Mouse (Mus musculus): Measurements from ENCODE around the gene Gprc5d. TPM values are rescaled to one million over a fixed set of nuclear protein-coding genes. Genes with fewer than 3 reads are reported as not detected.

Gene Gprc5d
- polyA plus RNA-seq, 1 experiment = not detected

DNA sequence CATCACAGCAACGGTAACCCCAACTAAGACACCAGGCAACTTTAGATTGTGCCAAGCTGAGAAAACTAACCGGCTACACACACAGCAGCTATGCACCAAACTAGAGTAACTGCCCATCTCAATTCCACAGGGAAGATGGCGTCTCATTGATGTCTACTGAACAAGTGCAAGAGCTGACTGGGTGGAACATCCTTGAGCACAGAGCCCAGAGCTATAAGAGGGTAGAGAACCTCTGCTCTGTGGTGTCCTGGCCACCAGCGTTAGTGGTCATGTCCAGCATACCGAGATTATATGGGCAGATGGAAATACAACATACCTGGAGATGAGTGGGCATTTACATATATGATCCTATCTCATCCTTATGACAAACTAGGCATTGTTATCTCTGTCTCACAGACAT, 25.1 kb upstream of the Gprc5d start:
- peaks cover 14% of the 10 kb centered on the region for H3K4me1 ChIP-seq (ENCODE audit: control insufficient read depth, insufficient read depth, low read length)
- H3K4me3 ChIP-seq (ENCODE audit: insufficient read depth, low read depth, low read length) = no peak overlapping the region
- 91% methylated on average over 5 of the region's 5 CpGs for WGBS
- no peak overlapping the region for H3K27ac ChIP-seq (ENCODE audit: insufficient read depth, low read depth, low read length)
- TF ChIP-seq POLR2A (IDR thresholded peaks at IDR 0.05; ENCODE audit: insufficient read depth, low read depth, low read length) (no peak), CTCF (IDR thresholded peaks at IDR 0.05; ENCODE audit: insufficient read depth, low read depth, low read length) (no peak)

DNA sequence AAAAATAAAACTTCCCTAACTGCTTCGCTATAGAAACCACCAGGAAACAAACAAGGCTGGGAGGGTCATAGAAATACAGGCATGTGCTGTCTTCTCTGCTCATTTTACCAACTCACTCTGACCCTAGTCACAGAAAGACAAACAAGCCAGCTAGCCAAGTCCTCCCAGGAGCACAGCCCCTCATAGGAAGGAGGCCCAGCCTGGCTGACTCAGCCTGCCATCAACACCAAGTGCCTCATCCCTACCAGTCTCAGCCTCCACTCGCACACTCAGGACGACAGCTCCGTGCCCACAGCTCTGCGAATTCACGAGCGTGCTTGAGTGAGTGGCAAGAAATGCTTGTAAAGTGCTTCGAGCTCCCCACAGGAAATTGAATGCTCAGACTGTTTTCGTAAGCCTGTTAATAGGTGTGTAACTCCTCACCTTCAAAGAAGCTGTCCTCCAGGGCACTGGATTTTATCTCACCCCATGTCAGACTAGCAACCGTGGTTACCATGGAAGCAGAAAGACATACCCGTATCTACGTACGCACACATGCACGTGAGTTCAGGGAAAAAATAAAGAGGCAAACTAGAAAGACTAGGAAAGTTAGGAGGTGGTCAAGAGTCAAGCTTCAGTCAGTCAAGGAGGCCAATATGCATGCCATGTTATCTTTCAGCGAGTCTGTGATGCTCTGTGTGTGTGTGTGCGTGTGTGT, 23.5 kb upstream of the Gprc5d start:
- Histone ChIP-seq H3K4me3 (ENCODE audit: insufficient read depth, low read depth, low read length) (no peak overlapping the region), H3K27ac (ENCODE audit: insufficient read depth, low read depth, low read length) (no peak overlapping the region), H3K4me1 (ENCODE audit: control insufficient read depth, insufficient read depth, low read length) (peaks cover 15% of the 10 kb centered on the region)
- no peak for TF ChIP-seq CTCF (IDR thresholded peaks at IDR 0.05; ENCODE audit: insufficient read depth, low read depth, low read length)
- TF ChIP-seq POLR2A (IDR thresholded peaks at IDR 0.05; ENCODE audit: insufficient read depth, low read depth, low read length) = no peak
- 52% methylated on average over 16 of the region's 16 CpGs for WGBS

DNA sequence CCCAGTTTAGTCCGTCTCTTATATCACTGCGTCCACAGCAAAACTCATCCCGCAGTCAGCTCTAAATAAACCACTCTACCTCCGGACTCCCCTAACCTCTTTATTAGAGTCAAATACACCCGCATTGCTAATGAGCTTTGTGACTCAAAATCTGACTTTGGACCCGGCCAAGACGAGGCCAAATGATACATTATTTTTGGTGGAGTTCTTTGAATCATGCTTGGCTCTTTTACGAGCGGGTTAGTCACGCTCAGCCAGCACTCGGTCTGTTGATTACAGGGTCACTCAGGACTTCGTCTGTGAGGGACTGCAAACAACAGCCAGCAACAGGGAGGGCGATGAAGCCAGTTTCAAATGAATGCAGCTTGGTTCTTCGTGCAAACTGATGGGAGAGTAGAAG, 20.7 kb upstream of the Gprc5d start:
- 49% methylated on average over 14 of the region's 14 CpGs for WGBS
- no peak overlapping the region for H3K4me3 ChIP-seq (ENCODE audit: insufficient read depth, low read depth, low read length)
- TF ChIP-seq POLR2A (IDR thresholded peaks at IDR 0.05; ENCODE audit: insufficient read depth, low read depth, low read length) = no peak
- TF ChIP-seq CTCF (IDR thresholded peaks at IDR 0.05; ENCODE audit: insufficient read depth, low read depth, low read length) = no peak
- no peak overlapping the region for H3K27ac ChIP-seq (ENCODE audit: insufficient read depth, low read depth, low read length)
- peaks cover 19% of the 10 kb centered on the region for H3K4me1 ChIP-seq (ENCODE audit: control insufficient read depth, insufficient read depth, low read length)

- H3K4me3 ChIP-seq (ENCODE audit: insufficient read depth, low read depth, low read length) = no peak overlapping the region
- TF ChIP-seq CTCF (IDR thresholded peaks at IDR 0.05; ENCODE audit: insufficient read depth, low read depth, low read length) (no peak), POLR2A (IDR thresholded peaks at IDR 0.05; ENCODE audit: insufficient read depth, low read depth, low read length) (no peak)
- H3K27ac ChIP-seq (ENCODE audit: insufficient read depth, low read depth, low read length) = no peak overlapping the region
- WGBS = 90% methylated on average over 7 of the region's 7 CpGs
- H3K4me1 ChIP-seq (ENCODE audit: control insufficient read depth, insufficient read depth, low read length) = peaks cover 22% of the 10 kb centered on the region
These were observed 20.1 kb upstream of the Gprc5d start for GRCm38 (mm10) chr6:135138207-135138606.

DNA sequence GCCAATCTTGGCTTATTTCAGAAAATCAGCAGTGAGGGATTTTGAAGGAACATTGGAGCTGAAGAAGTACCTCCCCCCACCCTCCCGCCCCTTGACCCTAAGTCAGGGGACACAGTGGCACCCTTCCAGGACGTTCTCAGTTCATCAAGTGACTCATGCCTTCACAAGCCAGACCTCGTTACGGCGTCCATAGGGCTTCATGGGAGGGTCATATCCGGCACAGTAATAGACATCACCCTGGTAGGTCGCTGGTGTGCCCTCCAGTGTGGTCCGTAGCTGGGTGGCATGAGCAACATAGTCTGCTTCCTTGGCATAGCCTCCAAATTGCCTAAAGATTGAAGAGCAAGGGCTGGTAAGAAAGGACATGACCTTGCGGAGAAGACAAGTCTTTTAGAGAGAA, 19.7 kb upstream of the Gprc5d start:
- 78% methylated on average over 9 of the region's 9 CpGs for WGBS
- no peak overlapping the region for H3K4me3 ChIP-seq (ENCODE audit: insufficient read depth, low read depth, low read length)
- H3K4me1 ChIP-seq (ENCODE audit: control insufficient read depth, insufficient read depth, low read length) = peaks cover 24% of the 10 kb centered on the region
- H3K27ac ChIP-seq (ENCODE audit: insufficient read depth, low read depth, low read length) = no peak overlapping the region
- TF ChIP-seq CTCF (IDR thresholded peaks at IDR 0.05; ENCODE audit: insufficient read depth, low read depth, low read length) (no peak), POLR2A (IDR thresholded peaks at IDR 0.05; ENCODE audit: insufficient read depth, low read depth, low read length) (no peak)

- H3K4me3 ChIP-seq (ENCODE audit: insufficient read depth, low read depth, low read length) = no peak overlapping the region
- 47% methylated on average over 11 of the region's 11 CpGs for WGBS
- peaks cover 23% of the 10 kb centered on the region for H3K4me1 ChIP-seq (ENCODE audit: control insufficient read depth, insufficient read depth, low read length)
- H3K27ac ChIP-seq (ENCODE audit: insufficient read depth, low read depth, low read length) = no peak overlapping the region
- no peak for TF ChIP-seq CTCF (IDR thresholded peaks at IDR 0.05; ENCODE audit: insufficient read depth, low read depth, low read length)
- TF ChIP-seq POLR2A (IDR thresholded peaks at IDR 0.05; ENCODE audit: insufficient read depth, low read depth, low read length) = no peak
These were observed 18.5 kb upstream of the Gprc5d start for GRCm38 (mm10) chr6:135136439-135137161.

DNA sequence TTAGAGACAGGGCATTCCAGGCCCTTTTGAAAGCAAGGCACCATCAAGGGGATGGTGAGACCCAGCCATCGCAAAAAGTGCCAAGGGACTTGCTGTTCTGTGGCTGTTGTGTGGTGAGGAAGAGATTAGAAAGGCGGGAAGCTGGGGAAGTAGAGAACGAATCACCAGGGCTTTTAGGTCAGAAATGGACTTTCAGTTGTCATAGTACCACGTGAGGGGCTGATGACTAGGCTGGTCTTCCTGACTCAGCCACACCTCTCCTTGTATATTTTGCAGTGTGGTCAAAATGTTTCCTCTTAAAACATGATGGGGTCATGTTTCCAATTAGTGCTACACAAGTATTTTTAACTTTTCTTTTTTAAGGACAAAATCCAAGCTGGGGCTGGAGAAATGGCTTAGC, 17.7 kb upstream of the Gprc5d start:
- Histone ChIP-seq H3K27ac (ENCODE audit: insufficient read depth, low read depth, low read length) (no peak overlapping the region), H3K4me1 (ENCODE audit: control insufficient read depth, insufficient read depth, low read length) (peaks cover 17% of the 10 kb centered on the region), H3K4me3 (ENCODE audit: insufficient read depth, low read depth, low read length) (no peak overlapping the region)
- TF ChIP-seq CTCF (IDR thresholded peaks at IDR 0.05; ENCODE audit: insufficient read depth, low read depth, low read length) = no peak
- TF ChIP-seq POLR2A (IDR thresholded peaks at IDR 0.05; ENCODE audit: insufficient read depth, low read depth, low read length) = no peak
- 88% methylated on average over 4 of the region's 4 CpGs for WGBS

DNA sequence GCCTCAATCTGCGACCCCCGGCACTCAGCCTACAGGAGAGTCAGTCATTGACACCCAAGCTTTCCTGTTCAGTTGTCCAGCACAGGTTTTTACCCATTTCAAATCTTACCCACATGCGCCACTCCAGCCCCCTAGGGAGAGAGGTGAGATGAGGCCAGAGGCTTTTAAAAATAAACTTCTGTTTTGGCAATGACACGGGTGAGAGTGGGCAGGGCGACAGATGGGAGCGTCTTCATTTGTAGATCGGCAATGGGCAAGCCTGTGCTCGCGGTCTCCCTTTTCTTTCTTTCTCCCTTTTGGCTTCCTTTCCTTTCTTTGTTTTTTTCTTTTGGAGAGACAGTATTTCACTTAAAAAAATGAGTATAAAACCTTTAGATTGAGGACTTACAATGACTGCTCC, 15.4 kb upstream of the Gprc5d start:
- 90% methylated on average over 9 of the region's 9 CpGs for WGBS
- Histone ChIP-seq H3K4me1 (ENCODE audit: control insufficient read depth, insufficient read depth, low read length) (peaks cover 12% of the 10 kb centered on the region), H3K27ac (ENCODE audit: insufficient read depth, low read depth, low read length) (no peak overlapping the region), H3K4me3 (ENCODE audit: insufficient read depth, low read depth, low read length) (no peak overlapping the region)
- TF ChIP-seq POLR2A (IDR thresholded peaks at IDR 0.05; ENCODE audit: insufficient read depth, low read depth, low read length) (no peak), CTCF (IDR thresholded peaks at IDR 0.05; ENCODE audit: insufficient read depth, low read depth, low read length) (no peak)

- Histone ChIP-seq H3K4me3 (ENCODE audit: insufficient read depth, low read depth, low read length) (no peak overlapping the region), H3K4me1 (ENCODE audit: control insufficient read depth, insufficient read depth, low read length) (peaks cover 10% of the 10 kb centered on the region), H3K27ac (ENCODE audit: insufficient read depth, low read depth, low read length) (no peak overlapping the region)
- TF ChIP-seq CTCF (IDR thresholded peaks at IDR 0.05; ENCODE audit: insufficient read depth, low read depth, low read length) (no peak), POLR2A (IDR thresholded peaks at IDR 0.05; ENCODE audit: insufficient read depth, low read depth, low read length) (no peak)
- WGBS = 68% methylated on average over 7 of the region's 7 CpGs
These were observed 15.0 kb upstream of the Gprc5d start for GRCm38 (mm10) chr6:135133086-135133485.
